Mouse (Mus musculus): Measurements from ENCODE around the gene Zc3h18.

Gene Zc3h18

DNA sequence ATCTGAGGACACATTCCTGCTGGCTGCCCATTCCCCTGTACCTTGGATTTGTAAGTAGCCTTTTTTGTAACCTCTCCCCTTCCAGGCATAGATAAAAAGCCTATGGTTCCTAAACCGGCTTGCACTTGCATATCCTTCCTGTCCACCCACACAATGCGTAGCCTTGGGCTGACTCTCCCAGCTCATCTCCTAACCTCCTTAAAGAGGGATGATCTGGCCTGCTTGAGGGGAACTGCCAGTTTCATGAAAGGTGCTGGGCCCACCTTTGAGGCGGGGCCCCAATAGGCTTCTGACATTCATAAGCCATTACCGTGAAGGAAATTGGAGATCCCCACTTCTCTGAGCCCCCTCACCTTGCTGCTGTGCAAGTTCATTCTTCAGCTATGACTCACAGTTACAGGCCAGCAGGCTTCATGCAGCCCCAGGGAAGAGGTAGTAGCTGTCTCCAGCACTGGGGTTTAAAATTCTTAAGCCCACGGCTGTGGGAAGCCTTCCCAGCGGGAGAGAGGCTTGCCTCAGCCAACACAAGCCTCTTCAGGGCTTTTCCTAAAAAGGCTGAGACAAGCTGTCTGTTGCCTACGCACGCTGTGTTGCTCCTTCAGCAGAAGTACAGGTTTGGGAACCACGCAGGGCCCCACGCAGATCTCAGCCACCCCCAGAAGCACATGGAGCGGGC, 85.2 kb downstream of the Zc3h18 start:
- in situ Hi-C loops (cut with MboI, MseI), result no loop called here

DNA sequence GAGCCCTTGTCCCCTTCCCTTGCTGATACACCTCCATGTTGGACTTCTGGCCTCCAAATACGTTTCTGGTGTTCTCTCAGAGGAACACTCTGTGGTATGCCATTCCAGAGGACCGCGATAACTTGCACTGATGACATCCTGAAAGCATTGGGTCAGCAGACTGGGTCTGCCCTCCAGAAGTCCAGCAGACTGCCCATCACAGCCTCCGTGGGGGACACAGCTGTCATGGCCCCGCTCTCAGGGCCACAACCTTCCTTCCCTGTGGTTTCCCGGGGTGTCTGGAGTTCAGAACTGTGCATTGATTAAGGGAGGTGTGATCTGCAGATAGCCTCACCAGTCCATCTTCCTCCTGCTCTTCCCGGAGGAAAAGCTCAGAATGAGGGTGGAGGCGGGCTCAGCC, 86.1 kb downstream of the Zc3h18 start:
- in situ Hi-C loops (cut with MboI, MseI), result no loop called here

DNA sequence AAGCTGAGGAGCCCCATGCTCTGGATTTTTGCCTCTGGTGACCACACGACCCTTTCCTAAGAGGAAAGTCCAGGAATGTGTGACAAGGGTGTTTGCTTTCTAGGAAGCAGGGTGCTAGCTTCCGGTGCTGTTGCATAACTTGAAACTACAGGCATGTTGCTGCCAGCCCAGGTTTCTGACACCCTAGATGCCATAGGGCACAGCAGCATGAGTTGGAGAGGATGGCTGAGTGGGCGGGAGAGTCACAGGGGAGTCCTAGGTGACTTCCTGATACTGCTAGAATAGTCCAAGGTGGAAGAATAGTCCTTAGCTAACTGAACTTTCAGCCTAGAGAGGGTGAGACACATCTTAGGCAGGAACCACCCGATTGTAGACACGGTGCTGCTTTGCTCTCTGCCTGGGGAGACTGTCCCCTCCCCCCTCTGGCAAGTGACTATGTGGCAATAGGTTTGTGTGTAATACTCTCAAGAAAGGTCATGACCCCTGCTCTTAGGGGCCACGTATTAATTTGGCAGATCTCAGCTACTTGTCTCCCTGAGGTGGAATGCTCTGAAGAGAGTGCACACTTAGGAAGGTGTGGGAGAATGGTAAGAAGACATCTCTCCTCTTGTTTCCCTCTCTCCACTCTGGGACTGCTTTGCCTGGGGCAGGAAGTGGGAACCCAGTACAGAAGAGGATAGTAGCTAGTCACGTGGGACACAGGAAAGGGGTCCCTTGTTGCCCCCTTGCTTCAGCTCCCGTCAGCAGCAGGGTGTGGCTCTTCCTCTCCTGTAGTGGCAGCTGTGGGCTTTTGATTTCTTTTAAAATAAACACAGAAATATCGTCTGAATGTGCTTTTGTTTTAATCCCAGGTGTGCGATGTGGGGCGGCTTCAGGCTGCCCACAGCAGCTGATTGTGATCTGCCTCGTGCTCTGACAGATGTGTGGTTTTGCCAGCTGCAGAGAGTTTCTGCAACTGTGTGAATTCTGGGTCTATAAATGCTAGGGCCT, 87.5 kb downstream of the Zc3h18 start:
- in situ Hi-C loops (cut with MboI, MseI), result no loop called here

DNA sequence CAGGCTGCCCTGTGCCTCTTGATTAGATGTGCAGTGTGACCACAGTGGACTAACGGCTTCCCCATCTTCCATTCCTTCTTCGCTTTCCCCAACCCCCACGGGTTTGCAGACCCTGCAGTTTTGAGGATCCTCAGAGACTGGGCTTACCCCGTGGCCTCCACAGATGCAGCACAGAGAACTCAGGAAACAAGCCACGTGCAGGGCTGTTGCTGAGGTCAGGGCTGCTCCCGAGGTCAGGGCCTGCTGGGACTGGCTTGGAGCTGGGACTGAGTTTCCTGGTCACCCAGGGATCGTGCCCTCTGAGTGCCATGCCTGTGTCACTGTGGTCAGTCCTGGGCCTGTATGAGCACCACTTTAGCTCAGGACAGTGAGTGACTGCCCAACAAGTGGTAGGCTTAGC, 88.6 kb downstream of the Zc3h18 start:
- in situ Hi-C loops (cut with MboI, MseI), result no loop called here

Data from T-helper 1 cell (primary cell).